Mouse (Mus musculus) hindbrain, embryonic 16.5 days (tissue): ENCODE measurements around the gene Stum. TPM values are rescaled to one million over a fixed set of nuclear protein-coding genes. Genes with fewer than 3 reads are reported as not detected.
"Not testable (repeated sequence)": the region's sequence is repeated elsewhere in the genome, so short reads cannot be mapped to it uniquely, and the experiment has no call there.

Source experiments
- ATAC-seq: fragments of 200-750 bp; cut with Nextera tagmentation; 2 replicates; pipeline ENCODE4 v1.8.0; 2017; ENCODE audit warnings: moderate TSS enrichment, moderate library complexity
- H3K27ac ChIP-seq: fragments of 300-500 bp; sonication (generic); 2 replicates; pipeline ENCODE4 v1.5.1; 2014; ENCODE audit warnings: low read depth, mild to moderate bottlenecking, control low read depth, low read length, moderate library complexity
- H3K27me3 ChIP-seq: fragments of 300-500 bp; sonication (generic); replicated peaks from 2 replicates; pipeline ENCODE4 v1.6.1; 2014; ENCODE audit warnings: low read length; ENCODE audit not compliant: control insufficient read depth, insufficient read depth
- H3K36me3 ChIP-seq: fragments of 300-500 bp; sonication (generic); 2 replicates; pipeline ENCODE4 v1.6.1; 2014; ENCODE audit warnings: mild to moderate bottlenecking, low read length, moderate library complexity, mixed read lengths; ENCODE audit not compliant: control insufficient read depth, insufficient read depth
- H3K4me1 ChIP-seq: fragments of 300-500 bp; sonication (generic); 2 replicates; pipeline ENCODE4 v1.6.1; 2014; ENCODE audit warnings: low read depth, low read length; ENCODE audit not compliant: control insufficient read depth, insufficient read depth
- H3K4me2 ChIP-seq: fragments of 300-500 bp; sonication (generic); 2 replicates; pipeline ENCODE4 v1.6.1; 2014; ENCODE audit warnings: mild to moderate bottlenecking, low read length, control low read depth, moderate library complexity
- H3K4me3 ChIP-seq: fragments of 300-500 bp; sonication (generic); 2 replicates; pipeline ENCODE4 v1.5.1; 2014; ENCODE audit warnings: mild to moderate bottlenecking, low read length, control low read depth, moderate library complexity
- H3K9ac ChIP-seq: fragments of 300-500 bp; sonication (generic); 2 replicates; pipeline ENCODE4 v1.6.1; 2014; ENCODE audit warnings: low read depth, mild to moderate bottlenecking, control low read depth, low read length, moderate library complexity
- H3K9me3 ChIP-seq: fragments of 300-500 bp; sonication (generic); 2 replicates; pipeline ENCODE4 v1.6.1; 2014; ENCODE audit warnings: mild to moderate bottlenecking, low read length, moderate library complexity; ENCODE audit not compliant: control insufficient read depth
- WGBS: fragments of 180-500 bp; shearing (Covaris S2); extraction: QIAGEN DNeasy Blood & Tissue Kit; methylation state at CpG from one replicate; pipeline ENCODE4 v1.1.7; 2014; 5-methylcytosine and 5-hydroxymethylcytosine counted together
- polyA plus RNA-seq: library from polyadenylated mRNA; unstranded; fragments of >200 nt; fragmentation: Nextera tagmentation; extraction: Ambion mirVana; gene quantifications from 2 replicates; pipeline ENCODE4 v1.2.1, GENCODE M21; 2015

The Stum gene
- polyA plus RNA-seq = 15.1 and 18.6 TPM in 2 replicates

- peak within 1 kb of the TSS; percentile 50 for H3K4me3 ChIP-seq
- WGBS = 2% methylated on average over 35 of the region's 40 CpGs
- peaks cover 13% of the 10 kb centered on the region for H3K27me3 ChIP-seq
- peak within 1 kb of the TSS; percentile 7; the same call in 1 of the 2 replicates for H3K27ac ChIP-seq
- H3K4me1 ChIP-seq = peaks cover 24% of the 10 kb centered on the region
- H3K9me3 ChIP-seq = no peaks in the 10 kb centered on the region
- H3K9ac ChIP-seq = peak within 1 kb of the TSS; percentile 69
- no peaks in the 10 kb centered on the region for H3K36me3 ChIP-seq
- peak within 1 kb of the TSS; percentile 71 for H3K4me2 ChIP-seq
- peak; percentile 85 for ATAC-seq
Observed at GRCm38 (mm10) chr1:180483399-180484291, at the start of gene Stum. Stum (minus strand) TSS chr1:180483504.

- no peak overlapping the region for H3K27ac ChIP-seq
- no peaks in the 10 kb centered on the region for H3K36me3 ChIP-seq
- WGBS = 96% methylated on average over 11 of the region's 11 CpGs
Observed at GRCm38 (mm10) chr1:180532671-180533070, 49.4 kb upstream of the Stum start.

GRCm38 (mm10) chr1:180530457-180531263 is 47.4 kb upstream of the Stum start:
- Histone ChIP-seq H3K36me3 (no peaks in the 10 kb centered on the region), H3K4me1 (no peaks in the 10 kb centered on the region), H3K9ac (no peak overlapping the region), H3K27me3 (no peaks in the 10 kb centered on the region), H3K4me2 (no peak overlapping the region), H3K4me3 (no peak overlapping the region), H3K27ac (no peak overlapping the region), H3K9me3 (peaks cover 8% of the 10 kb centered on the region)
- no peak for ATAC-seq
- WGBS = 55% methylated on average over 8 of the region's 8 CpGs

More at GRCm38 (mm10) chr1:180532671-180533070, 49.4 kb upstream of the Stum start:
- H3K4me1 ChIP-seq = no peaks in the 10 kb centered on the region
- H3K27me3 ChIP-seq = no peaks in the 10 kb centered on the region
- no peak overlapping the region for H3K4me2 ChIP-seq
- no peak overlapping the region for H3K4me3 ChIP-seq
- H3K9me3 ChIP-seq = peaks cover 8% of the 10 kb centered on the region
- no peak for ATAC-seq
- no peak overlapping the region for H3K9ac ChIP-seq

GRCm38 (mm10) chr1:180529847-180530246 is 46.5 kb upstream of the Stum start:
- Histone ChIP-seq H3K4me1 (no peaks in the 10 kb centered on the region), H3K9ac (no peak overlapping the region), H3K4me3 (no peak overlapping the region), H3K27me3 (no peaks in the 10 kb centered on the region), H3K4me2 (no peak overlapping the region), H3K36me3 (no peaks in the 10 kb centered on the region), H3K9me3 (peaks cover 8% of the 10 kb centered on the region), H3K27ac (no peak overlapping the region)
- WGBS = 96% methylated on average over 7 of the region's 7 CpGs
- no peak for ATAC-seq

- Histone ChIP-seq H3K36me3 (no peaks in the 10 kb centered on the region), H3K4me3 (no peak overlapping the region), H3K9ac (no peak overlapping the region), H3K9me3 (no peaks in the 10 kb centered on the region), H3K4me1 (no peaks in the 10 kb centered on the region; the same call in 1 of the 2 replicates), H3K27me3 (no peaks in the 10 kb centered on the region), H3K27ac (no peak overlapping the region), H3K4me2 (no peak overlapping the region)
- 77% methylated on average over 1 of the region's 1 CpGs for WGBS
- ATAC-seq = no peak
Observed at GRCm38 (mm10) chr1:180525301-180525700, 42.0 kb upstream of the Stum start.

- no peak overlapping the region for H3K4me3 ChIP-seq
- H3K4me2 ChIP-seq = no peak overlapping the region
- no peak for ATAC-seq
- no peak overlapping the region for H3K27ac ChIP-seq
- WGBS = 86% methylated on average over 2 of the region's 2 CpGs
- no peaks in the 10 kb centered on the region for H3K27me3 ChIP-seq
- no peaks in the 10 kb centered on the region; the same call in 1 of the 2 replicates for H3K4me1 ChIP-seq
- no peak overlapping the region for H3K9ac ChIP-seq
- no peaks in the 10 kb centered on the region for H3K36me3 ChIP-seq
- H3K9me3 ChIP-seq = no peaks in the 10 kb centered on the region
Observed at GRCm38 (mm10) chr1:180523320-180523719, 40.0 kb upstream of the Stum start.

- Histone ChIP-seq H3K4me2 (no peak overlapping the region), H3K27me3 (no peaks in the 10 kb centered on the region), H3K36me3 (no peaks in the 10 kb centered on the region), H3K9ac (no peak overlapping the region), H3K9me3 (no peaks in the 10 kb centered on the region), H3K4me1 (no peaks in the 10 kb centered on the region; the same call in 1 of the 2 replicates), H3K4me3 (no peak overlapping the region), H3K27ac (no peak overlapping the region)
- ATAC-seq = no peak
- 26% methylated on average over 7 of the region's 7 CpGs for WGBS
Observed at GRCm38 (mm10) chr1:180520190-180520589, 36.9 kb upstream of the Stum start.

GRCm38 (mm10) chr1:180519520-180519919 is 36.2 kb upstream of the Stum start:
- Histone ChIP-seq H3K4me3 (no peak overlapping the region), H3K27ac (no peak overlapping the region), H3K27me3 (no peaks in the 10 kb centered on the region), H3K9me3 (no peaks in the 10 kb centered on the region), H3K4me1 (no peaks in the 10 kb centered on the region; the same call in 1 of the 2 replicates), H3K36me3 (no peaks in the 10 kb centered on the region), H3K9ac (no peak overlapping the region), H3K4me2 (no peak overlapping the region)
- ATAC-seq = no peak
- WGBS = 93% methylated on average over 8 of the region's 8 CpGs

GRCm38 (mm10) chr1:180518899-180519298 is 35.6 kb upstream of the Stum start:
- H3K4me3 ChIP-seq, H3K27ac ChIP-seq, H3K4me2 ChIP-seq, H3K4me1 ChIP-seq, H3K9me3 ChIP-seq, ATAC-seq, H3K9ac ChIP-seq, H3K36me3 ChIP-seq, H3K27me3 ChIP-seq: not testable (repeated sequence)
- WGBS = 98% methylated on average over 7 of the region's 7 CpGs
